Mouse (Mus musculus) G1E-ER4 (cell line): ENCODE measurements around the gene Cdk5rap3. TPM values are rescaled to one million over a fixed set of nuclear protein-coding genes. Genes with fewer than 3 reads are reported as not detected.

Source experiments
- GATA1 ChIP-seq: IDR thresholded peaks from one replicate; pipeline ENCODE4 v1.8.0; 2012; ENCODE audit warnings: low read length, inconsistent platforms
- polyA plus RNA-seq: library from polyadenylated mRNA; stranded (reverse); fragments of >175 nt; gene quantifications from 2 replicates; pipeline ENCODE4 v1.2.3, GENCODE M21; 2012

Gene Cdk5rap3
- polyA plus RNA-seq, 1 experiment: 66.3 TPM

DNA sequence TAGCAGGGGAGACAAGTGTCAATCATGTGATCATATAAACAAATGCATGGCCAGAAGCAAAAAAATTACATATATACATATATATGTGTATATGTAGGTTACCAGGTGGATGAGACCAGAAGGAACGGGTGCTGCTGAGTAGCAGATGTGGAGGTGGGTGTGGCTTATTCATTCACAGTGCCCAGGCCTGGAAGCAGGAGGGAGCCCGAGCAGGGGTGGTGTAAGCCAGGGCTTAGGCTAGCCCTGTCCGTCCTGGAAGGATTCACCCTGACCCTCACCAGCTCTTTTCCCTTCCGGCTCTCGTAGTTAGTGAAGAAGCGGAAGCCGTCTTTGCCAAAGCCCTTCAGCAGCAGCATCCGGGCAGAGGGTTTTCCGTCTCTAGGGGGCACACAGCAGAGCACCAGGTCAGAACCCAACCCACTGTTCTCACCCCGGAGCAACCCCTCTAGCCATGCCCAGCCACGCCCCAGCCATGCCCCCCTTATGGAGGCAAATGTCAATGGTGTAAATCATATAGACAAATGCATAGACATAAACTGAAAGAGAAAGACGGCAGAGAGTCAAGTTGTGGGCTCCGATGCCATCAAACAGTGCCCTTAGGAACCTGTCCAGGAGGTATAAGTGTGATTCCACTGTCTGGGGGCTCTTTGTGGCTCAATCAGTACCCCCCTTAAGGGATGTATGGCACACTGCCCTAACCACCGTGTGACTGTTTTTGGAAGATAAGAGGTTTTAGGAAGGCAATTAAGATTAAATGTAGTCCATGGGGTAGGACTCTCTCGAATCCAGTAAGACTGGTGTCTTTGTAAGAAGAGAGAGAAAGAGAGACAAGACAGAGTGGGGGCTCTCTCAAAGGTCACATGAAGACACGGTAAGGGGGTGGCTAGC, 24.5 kb upstream of the Cdk5rap3 start:
- TF ChIP-seq GATA1: peak; percentile 44

DNA sequence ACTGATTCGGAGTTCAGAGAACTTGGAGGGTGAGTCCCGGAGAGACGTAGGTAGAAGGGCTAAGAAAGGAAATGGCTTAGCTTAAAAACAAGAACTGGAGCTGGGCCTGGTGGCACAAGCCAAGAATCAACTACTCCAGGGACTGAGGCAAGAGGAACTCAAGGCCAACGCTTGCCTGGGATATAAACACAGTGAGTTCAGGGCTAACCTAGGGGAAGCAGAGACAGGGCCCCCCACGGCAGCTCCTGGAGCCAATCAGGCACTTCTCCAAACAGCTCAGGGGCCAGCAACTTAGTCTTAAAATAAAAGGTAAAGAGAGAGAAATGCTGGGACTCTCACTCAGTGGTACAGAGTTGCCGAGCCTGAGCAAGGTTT, 22.1 kb upstream of the Cdk5rap3 start:
- no peak for TF ChIP-seq GATA1

DNA sequence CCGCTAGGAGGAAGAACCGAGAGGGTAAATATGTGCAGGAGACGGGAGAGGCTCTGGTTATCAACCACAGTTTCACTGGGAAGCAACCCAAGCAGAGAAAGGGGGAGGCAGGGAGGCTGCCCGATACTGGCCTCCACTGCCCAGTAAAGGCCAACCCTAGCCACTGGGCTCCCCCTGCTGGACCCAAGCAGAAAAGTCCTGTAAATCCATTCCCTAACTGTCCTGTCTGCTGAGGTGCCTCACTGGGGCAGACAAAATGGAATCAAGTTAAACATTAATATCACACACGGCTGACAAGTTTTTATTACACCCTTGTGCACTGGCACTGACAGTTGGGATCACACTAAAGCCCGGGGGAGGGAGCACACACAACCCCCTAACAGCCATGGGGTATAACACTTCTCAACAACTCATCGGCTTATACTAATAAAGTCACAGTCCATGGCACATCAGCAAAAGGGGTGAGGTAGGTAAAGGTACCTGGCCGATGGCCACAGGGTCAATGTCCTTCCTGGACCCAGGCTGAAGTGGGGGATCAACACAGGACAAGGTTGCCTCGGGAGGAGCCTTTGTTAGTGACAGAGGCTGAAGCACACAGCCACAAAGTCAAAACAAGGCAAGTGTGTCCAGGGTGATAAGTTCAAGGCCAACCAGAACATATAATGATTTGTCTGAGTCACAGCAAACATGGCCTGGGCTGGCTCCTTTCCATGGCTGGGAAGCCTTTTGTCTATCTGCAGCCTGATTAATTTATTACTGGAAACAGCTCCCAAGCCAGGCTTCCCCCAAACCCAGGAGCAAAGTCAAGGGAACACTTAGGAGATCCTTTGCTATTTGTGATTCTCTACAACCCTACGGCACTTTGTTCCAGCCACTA, 21.5 kb upstream of the Cdk5rap3 start:
- no peak for TF ChIP-seq GATA1

DNA sequence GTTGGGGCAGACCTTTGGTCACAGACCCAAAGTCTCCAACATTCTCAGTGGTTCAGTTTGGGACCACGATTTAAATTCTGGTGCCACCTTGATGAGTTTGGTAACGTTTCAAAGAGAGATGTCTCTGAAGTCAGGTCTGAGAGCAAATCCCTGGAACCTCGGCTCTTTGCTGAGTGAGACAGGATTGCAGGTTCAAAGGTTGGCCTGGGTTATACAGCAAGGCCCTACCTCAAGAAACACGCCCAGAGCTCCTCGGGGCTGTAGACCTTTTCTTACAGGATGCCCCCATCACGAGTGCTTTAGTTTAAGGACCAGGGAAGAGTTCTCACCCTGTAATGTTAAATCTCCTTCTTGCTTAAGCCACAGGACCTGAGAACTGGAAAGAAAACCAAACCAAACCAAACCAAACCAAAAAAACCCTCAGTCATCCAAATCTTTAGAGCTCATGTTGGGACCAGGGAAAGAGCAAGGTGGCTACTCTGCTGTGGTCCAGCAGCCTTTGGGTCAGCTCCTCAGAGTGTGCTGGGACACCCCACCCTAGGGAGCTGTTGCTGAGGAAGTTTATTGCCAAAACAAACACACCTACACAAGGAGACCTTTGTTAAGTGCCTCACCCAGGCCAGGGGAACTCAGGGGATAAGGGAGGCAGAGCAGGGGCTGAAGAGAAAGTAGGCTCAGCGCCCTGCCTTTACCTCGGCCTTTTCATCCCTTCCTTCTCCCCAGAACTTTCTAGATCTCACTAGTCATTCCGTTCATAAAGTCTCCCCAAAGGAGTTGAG, 19.8 kb upstream of the Cdk5rap3 start:
- no peak for TF ChIP-seq GATA1

DNA sequence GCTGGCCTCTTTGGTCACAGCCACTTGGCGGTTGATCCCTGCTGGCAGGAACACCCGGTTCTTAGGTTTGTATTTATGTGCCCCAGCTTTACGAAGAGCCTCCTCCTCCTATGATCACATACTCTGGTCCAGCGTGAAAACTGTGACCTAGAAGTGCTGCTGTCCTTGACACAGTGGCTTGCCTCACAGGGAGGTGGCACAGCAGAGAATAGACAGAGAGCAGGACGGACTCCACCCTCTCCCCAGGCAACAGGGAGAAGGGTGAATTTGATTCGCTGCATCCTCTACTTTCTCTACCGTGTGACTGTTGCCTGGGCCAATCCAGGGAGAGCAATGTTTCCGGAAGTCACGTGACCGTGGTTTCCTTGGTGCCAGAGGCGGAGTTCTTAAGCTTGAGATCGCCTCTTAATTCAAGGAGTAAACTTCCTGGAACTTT, 18.6 kb upstream of the Cdk5rap3 start:
- TF ChIP-seq GATA1: no peak

DNA sequence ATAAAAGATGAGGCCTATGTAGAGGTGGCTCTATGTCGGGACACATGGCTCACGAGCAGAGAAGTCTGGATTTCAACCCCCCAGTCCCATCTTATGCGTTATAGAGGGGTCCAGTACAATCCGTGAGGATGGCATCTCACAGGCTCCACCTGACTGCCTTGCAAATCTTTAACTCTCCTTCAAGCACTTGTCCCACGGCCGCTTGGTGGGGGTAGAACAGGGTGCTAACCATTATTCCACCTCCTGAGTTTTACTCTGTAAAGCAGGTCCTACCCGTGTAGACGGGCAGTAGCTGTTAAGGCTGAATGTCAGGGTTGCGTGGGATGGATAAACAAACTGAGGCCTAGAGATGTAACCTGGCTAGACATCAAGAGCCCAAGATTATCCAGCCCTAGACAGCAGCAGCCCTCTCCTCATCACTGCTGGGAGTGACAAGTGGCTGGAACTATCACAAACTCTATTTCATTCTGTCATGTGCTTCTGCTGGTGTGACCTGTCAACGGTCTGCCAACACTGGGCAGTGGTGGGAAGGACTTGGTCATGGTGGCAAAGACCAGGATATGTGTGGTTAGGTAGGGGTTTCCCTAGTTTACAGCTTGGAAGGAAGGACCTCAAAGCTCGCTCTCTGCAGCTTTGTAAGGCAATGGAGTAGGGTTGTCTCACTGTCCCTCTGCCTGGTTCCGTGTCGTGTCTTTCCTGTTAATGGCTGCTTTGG, 17.4 kb upstream of the Cdk5rap3 start:
- no peak for TF ChIP-seq GATA1

DNA sequence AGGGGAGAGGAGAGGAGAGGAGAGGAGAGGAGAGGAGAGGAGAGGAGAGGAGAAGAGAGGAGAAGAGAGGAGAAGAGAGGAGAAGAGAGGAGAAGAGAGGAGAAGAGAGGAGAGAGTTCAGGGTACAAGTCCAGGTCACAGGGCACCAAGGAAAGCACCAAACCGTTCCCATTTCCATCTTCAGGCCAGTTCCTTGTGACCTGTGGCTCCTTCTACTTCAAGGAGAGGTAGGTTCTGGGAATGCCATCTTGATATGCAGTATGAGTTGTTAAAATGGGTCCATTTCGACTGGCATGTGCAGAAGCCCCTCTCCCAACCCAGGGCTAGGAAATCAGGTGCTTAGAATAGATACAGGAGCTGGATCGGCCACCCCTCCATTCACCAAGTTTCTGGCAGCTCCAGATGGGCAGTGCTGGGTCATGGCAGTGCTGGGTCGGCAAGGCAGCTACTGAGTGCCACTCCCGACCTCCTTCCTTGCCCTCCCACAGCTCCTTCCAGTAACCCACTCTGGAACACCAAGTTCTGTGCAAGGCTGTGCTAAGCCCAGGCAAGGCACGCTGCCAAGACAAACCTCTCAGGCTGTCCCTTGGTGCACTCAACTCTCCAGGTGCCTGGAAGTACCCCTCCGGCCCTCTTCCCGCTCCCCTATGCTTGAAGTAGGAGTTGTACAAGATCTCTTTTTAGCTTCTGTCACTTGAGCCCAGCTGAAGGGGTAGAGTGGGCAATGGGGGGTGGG, 15.2 kb upstream of the Cdk5rap3 start:
- TF ChIP-seq GATA1: no peak

DNA sequence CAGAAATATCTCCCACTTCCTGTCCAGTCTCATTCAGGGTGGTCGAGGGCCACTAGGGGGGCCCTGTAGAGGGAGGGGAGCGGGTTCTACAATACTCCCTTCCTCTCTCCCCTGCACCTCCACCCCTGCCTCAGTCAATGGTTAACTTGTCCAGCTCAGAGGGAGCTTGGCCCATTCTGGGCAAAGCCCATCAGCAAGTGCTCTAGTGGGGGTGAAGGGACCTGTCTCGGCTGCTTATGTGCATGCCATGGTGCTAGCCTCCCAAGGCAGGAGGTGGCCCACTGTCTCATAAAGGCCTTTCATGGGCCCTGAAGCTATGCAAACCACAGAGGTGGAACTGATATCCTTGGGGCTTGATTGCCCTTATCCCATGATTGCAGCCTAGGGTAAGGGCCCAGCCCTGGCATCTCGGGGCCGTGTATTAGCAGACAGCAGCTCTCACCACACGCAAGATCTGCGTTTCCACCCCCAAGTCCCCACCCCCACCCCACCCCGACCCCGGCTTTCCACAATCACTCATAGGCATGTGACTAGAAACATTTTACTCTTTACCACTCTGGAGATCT, 13.6 kb upstream of the Cdk5rap3 start:
- TF ChIP-seq GATA1: no peak

DNA sequence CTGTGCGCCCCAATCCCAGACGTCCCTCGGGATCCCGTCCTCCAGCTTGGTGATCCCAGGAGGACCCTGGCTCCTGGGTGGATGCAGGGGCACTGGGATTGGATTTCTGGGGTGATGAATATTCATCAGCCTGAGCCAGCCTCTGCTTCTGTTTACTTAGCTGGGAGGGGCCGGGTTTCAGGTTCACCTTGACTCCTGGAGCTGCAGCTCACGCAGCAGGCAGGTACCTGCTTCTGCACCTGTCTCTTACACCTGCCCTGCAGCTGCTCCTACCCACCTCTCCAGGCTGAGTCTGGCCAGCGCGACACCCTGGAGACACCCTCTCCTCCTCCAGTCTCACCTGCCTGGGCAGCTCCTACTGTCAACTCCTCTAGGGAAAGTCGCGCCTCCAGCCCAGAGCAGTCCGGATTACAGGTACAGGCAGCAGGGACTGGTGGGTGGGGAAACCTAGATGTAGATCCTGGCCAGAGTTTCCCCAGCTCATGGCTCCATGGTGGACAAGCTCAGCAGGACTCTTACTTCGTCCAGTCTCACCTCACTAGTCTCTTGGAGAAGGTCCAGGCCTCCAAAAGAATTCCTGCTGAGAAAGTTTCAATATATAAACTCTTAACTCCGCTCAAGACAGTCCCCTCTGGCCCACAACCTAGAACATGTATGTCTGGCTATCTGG, 12.9 kb upstream of the Cdk5rap3 start:
- TF ChIP-seq GATA1: no peak

DNA sequence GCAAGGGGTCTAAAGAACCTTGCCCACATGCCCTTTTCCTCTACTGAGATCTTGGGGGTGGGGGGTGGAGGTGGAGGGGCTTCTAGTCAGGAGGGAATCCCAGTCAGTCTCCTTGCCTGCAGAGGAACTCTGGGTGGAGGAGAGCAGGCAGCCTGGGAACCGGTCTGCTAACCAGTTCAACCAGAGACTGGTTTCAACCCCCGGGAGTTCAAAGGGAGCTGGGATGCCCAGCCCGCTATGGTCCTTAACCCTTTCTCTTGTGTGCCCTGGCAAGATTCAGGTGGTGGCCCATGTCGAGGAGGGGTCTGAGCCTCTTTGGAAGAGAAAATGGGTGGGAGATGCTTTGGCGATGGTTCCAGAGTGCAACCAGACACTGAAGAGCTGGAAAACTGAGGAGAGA, 12.4 kb upstream of the Cdk5rap3 start:
- TF ChIP-seq GATA1: no peak

DNA sequence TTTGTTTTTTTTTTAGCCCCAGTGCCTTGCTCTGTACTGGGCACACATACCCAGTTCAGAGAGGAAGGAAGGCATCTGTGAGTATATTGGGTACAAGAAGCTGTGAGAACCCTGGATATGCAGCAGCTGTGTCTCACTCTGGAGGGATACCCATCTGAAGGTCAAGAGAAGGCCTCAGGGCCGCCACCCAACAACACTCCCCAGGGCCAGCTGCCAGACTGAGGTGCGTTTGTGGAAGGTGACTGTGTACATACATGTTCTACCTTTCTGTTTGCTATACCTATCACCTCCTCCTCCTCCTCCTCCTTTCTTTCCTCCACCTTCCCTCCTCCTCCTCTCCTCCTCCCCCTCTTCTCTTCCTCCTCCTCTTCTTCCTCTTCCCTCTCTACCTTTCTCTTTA, 11.8 kb upstream of the Cdk5rap3 start, which contains the start of gene Prr15l:
TSS of gene Prr15l (plus strand) at position 17 of the 400 bp plus-strand sequence.
- no peak for TF ChIP-seq GATA1

DNA sequence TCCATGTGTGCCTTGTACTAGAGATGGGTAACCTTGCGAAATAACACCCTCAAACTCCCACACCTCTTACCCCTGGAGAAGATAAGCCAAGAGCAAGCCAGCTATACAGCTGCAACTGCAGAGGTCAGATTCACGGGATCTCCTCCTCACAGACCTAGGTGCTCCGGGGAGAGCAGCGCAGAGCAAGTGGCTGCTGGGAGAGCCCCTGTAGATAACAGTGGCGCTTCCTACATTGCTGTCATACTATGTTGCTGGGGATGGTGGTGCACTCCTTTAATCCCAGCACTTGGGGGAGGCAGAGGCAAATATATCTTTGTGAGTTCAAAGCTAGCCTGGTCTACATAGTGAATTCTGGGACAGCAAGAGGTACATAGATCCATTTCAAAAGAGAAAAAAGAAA, 10.3 kb upstream of the Cdk5rap3 start:
- TF ChIP-seq GATA1: peak; percentile 18

DNA sequence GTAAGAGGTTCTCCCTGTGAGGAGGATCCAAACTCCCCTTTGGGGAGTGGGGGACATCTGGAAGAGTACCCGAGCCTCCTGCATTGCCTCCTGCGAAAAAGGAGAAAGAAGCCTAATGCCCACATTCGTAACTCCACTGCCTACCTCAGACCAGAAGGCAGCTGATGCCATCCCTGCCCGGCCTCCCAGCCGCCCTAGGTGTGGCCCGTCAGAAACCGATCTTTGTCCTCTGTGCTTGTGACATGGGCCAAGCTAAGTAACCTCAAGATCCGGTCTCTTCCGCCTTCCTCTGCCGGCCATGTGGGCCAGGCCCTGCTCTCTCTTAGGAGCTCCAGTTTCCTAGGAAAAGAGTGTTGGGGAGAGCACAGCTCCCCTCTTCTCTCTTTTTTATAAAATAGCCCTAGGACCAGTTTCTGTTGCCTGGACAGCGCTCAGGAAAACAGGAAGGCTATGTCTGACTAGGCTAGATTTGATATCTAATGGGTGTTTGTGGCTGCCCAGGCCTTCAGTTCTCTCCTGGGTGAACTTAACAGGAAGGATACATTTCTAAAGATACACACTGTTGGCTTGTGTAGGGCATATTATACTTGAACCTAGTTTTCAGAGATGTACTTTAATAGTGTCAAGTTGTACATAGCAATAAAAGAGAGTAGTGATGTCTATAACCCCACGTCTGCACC, 9.3 kb upstream of the Cdk5rap3 start:
- TF ChIP-seq GATA1: no peak
